Mouse (Mus musculus): Measurements from ENCODE around the gene Rasgef1a. TPM values are rescaled to one million over a fixed set of nuclear protein-coding genes. Genes with fewer than 3 reads are reported as not detected.

Rasgef1a gene
- total RNA-seq, 2 experiments from 2014 or later: 0.10 to 0.15 TPM

DNA sequence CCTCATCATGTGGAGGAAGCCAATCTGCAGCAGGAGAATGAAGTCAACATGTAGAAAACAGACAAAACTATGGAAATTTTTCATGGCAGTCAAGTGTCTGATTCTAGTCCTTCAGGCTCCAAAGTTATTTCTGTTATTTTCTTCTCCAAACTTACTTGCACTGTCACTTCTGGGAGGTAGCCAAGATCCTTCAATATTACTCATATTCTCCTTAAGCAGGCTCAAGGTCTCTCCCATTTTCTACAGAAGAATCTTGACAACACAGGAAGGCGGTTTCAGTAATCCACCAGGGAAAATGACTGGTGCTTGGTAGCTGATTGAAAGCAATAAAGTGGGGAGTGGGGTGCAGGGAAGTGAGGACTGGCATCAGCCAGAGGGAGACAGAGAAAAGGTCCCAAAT lies 111.5 kb downstream of the Rasgef1a start:
- DNase-seq: no peak
- intact Hi-C loops (cut with DNase I): no loop called here

- no peak for DNase-seq
Observed at GRCm38 (mm10) chr6:118126577-118126976, 115.3 kb downstream of the Rasgef1a start.

GRCm38 (mm10) chr6:118127198-118127597 lies 116.0 kb downstream of the Rasgef1a start:
- intact Hi-C loops (cut with DNase I): no loop called here
- DNase-seq: no peak

More at GRCm38 (mm10) chr6:118126577-118126976, 115.3 kb downstream of the Rasgef1a start:
- intact Hi-C loops (cut with DNase I): no loop called here

DNA sequence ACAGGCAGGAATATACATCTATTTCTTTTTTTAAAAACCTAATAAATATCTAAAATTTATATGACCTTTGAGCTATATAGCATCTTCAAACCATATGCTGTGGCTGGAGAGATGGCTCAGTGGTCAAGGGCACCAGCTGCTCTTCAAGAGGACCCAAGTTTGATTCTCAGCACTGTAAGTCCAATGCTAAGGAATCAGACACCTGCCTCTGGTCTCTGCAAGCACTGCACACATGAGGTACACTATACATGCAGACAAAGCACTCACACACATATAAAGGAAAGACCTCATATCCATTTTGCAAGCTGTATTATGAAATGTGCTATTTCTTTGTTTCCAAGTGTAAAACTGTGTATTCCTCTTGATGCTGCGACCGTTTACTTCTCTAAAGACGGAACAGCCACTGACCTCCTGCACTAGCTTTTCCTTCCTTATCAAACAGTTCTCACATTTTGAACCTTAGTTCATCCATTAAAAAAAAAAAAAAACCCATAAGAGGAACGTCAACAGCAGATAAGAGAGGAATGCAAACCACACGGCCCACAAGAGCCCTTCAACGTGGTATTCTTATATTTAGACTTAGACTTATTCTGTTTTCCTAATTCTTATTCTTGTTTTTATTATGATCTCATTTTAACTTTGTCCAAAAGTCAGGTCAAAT lies 116.7 kb downstream of the Rasgef1a start:
- no peak for DNase-seq
- intact Hi-C loops (cut with DNase I): no loop called here

DNA sequence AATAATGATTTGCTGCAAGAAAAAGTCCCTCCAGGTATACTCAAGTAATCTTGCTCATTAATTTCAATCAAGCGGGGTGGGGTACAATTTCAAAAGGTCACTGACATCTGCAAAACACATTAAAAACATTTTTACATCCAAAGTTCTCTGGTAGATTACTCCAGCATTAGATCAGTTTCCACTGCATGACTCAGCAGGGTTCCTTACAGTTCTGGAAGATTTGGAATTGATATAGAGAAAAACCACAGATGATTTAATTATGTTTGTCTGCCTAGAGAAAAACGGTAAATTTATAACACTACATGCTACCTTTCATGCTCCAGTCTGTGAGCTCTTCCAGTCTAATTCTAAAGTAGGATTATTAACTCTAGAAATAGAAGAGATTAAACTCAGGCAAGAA lies 118.8 kb downstream of the Rasgef1a start:
- no peak for DNase-seq
- intact Hi-C loops (cut with DNase I): no loop called here

DNA sequence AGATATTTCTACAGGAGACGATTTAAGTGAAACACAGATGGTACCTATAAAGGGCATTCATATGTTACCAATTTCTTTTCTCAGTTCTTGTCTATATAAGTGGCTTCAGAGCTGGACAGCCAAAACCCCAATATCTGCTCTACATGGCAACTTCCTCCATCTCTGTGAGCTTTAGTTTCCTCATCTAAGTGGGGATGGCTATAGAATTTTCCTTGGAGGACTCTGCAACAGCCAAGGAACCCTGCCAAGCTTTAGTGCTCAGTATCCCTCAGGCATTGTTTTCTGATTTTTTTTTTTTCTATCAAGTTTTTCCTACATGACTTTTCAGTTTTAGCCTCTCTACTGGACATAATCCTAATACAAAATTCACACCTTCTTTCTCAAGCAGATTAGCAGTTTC lies 123.2 kb downstream of the Rasgef1a start:
- no peak for DNase-seq
- intact Hi-C loops (cut with DNase I): no loop called here

DNA sequence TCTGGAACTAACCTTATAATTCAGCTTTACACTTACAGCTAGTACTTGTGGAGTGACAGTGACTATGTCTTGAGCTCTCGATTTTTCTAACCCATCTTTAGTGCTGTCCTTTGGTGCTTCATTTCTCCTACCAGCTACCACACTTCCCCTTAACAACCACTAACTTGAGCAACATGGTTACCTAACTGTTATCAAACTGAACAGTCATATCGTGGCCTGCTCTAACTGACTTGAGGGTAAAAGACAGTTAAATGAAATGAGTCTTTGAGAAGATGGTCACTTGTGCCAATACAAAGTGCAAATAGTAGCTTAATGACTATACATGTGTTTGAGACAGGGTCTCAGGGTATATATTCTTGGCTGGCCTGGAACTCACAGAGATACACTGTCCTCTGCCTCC lies 125.9 kb downstream of the Rasgef1a start:
- DNase-seq: no peak
- intact Hi-C loops (cut with DNase I): no loop called here

- intact Hi-C loops (cut with DNase I): no loop called here
- peak; percentile 94 to 97 for DNase-seq
Observed at GRCm38 (mm10) chr6:118138731-118139709, 127.8 kb downstream of the Rasgef1a start, which contains the start of gene Csgalnact2. Csgalnact2 (minus strand) TSS chr6:118139140.

DNA sequence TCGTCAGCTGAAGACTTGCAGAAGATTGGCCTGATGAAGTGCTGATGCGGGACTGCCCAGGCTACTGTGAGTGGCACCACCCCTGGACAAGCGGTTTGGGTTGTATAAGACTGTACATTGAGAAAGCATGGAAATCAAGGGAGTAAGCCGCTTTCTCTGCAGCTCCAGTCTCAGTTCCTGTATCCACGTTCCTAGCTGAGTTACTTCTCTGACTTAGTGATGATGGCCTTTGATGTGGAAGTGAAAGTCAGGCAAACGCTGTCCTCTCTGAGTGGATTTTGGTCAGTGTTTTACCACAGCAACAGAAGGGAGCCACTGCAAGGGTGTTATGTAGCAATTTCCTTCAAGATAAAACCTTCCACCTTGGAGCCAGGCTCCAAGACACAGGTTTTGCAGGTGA lies 129.7 kb downstream of the Rasgef1a start:
- no peak for DNase-seq
- intact Hi-C loops (cut with DNase I): no loop called here

Small RNA genes within 50 kb of the gene (microRNA-seq; reads per million reads assigned to microRNA genes)
- 0 reads per million in 2 experiments for gene Mir7044

Other genes starting within 250 kb of the Rasgef1a start
- 10 to 100 TPM; 35.0 to 35.2 TPM for gene Zfp637, start 170.3 kb upstream of the Rasgef1a start, total RNA-seq (2021)
- under 1 TPM; 0.23 to 0.37 TPM for gene Zfp239, start 149.3 kb upstream of the Rasgef1a start, total RNA-seq (2021)
- gene Hnrnpf, start 111.1 kb upstream of the Rasgef1a start, total RNA-seq (2021): 10 to 100 TPM; 83.2 to 98.9 TPM
- not detected for gene Fxyd4, start 73.7 kb upstream of the Rasgef1a start, total RNA-seq (2021)
- 10 to 100 TPM; 25.3 to 25.9 TPM for gene Csgalnact2, start 127.7 kb downstream of the Rasgef1a start, total RNA-seq (2021)
- gene Ret, start 186.3 kb downstream of the Rasgef1a start, total RNA-seq (2021): 1 to 10 TPM; 5.2 to 8.0 TPM

Data from gastrocnemius, postnatal 36 days (tissue).